Mouse (Mus musculus) cortical plate, adult 2 months (tissue): ENCODE measurements around the gene Eml2.

Experiments used
- CTCF ChIP-seq: fragments of 200-500 bp; IDR thresholded peaks from 2 replicates; pipeline ENCODE4 v1.5.1; 2011; ENCODE audit warnings: mild to moderate bottlenecking, control low read depth, low read length; ENCODE audit not compliant: insufficient read depth; ENCODE audit errors: extremely low read depth
- POLR2A ChIP-seq: fragments of 200-500 bp; IDR thresholded peaks from 2 replicates; pipeline ENCODE4 v1.6.1; 2011; ENCODE audit warnings: mild to moderate bottlenecking, low read length, control low read depth; ENCODE audit not compliant: insufficient read depth; ENCODE audit errors: extremely low read depth

- no peak for TF ChIP-seq CTCF
- TF ChIP-seq POLR2A = no peak
Observed at GRCm38 (mm10) chr7:19171831-19172230, 4.4 kb upstream of the Eml2 start.
